Mouse (Mus musculus) lung, adult 2 months (tissue): ENCODE data around the gene Cep63.

Experiments
- CTCF ChIP-seq: fragments of 200-500 bp; IDR thresholded peaks from 2 replicates; pipeline ENCODE4 v1.5.1; 2011; ENCODE audit warnings: mild to moderate bottlenecking, low read length, control low read depth; ENCODE audit not compliant: insufficient read depth
- POLR2A ChIP-seq: fragments of 200-500 bp; IDR thresholded peaks from 2 replicates; pipeline ENCODE4 v1.6.1; 2011; ENCODE audit warnings: low read depth, mild to moderate bottlenecking, control low read depth, low read length, borderline replicate concordance; ENCODE audit errors: extremely low read depth

GRCm38 (mm10) chr9:102668115-102668514 is 41.8 kb upstream of the Cep63 start:
- TF ChIP-seq CTCF: no peak
- TF ChIP-seq POLR2A: no peak
